Mouse (Mus musculus) right cerebral cortex, postnatal 14 days (tissue): ENCODE data around the gene Map4k4.
A peak's percentile ranks its signal among the peaks of the same experiment; 100 is the strongest.

Experiments used
- DNase-seq: peaks from one replicate; pipeline ENCODE4 v3.0.0; 2022

Map4k4 gene

GRCm38 (mm10) chr1:39937609-39938008 lies 36.9 kb downstream of the Map4k4 start:
- no peak for DNase-seq

DNA sequence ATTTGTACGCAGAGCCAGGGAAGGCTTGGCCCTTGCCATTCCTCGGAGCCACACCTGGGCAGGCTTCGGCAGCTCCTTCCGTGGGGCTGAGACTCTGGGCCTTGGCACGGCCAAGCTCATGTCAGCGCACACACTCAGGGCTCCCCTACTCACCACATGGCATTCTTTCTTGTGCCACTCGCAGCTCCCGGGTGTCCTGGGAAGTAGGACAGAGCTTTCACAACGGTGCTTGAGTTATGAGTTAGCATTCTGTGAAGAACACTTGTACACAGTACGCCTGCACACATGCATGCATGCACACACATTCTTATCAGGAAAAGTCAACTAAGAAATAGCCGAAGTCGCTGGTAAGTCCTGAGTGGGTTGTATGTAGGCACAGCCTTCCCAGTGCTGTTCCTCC lies 38.7 kb downstream of the Map4k4 start:
- no peak for DNase-seq

DNA sequence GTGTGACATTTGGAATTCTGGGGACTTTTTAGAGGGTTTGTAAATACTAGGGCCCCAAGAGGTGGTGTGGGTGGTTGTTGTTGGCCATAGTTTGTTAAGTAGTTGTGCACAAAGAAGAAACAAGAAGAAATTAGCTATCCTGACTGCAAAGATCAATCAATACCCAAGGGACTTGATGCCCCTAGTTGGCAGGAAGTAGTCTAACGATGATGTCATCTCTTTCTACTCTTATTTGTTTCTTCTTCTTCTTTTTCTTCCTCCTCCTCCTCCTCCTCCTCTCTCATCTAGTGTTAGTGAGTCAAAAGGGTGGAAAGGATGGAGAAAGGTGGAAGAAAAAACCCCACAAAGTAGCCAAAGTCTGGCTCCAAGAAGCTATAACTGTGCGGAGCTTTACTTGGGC lies 39.6 kb downstream of the Map4k4 start:
- no peak for DNase-seq

GRCm38 (mm10) chr1:39941237-39942179 lies 40.8 kb downstream of the Map4k4 start:
- DNase-seq: no peak

DNA sequence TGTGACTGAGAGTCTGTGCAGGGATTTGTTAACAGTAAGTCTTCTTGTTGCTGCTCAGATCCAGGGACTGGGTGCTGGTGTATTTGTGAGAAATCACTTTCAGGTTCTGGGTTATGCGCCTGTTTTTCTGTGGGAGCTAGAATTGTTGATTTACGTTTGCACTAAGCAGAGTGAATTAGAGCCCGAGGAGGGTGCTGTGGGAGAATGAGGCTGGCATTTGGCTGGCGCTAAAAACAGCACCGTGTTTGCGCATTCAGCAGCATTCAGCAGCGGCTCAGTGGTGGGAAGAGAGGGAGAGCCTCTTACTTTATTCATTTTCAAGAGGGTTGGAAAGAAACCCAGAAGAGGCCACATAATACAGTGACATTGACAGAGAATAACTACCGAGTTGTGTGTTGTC lies 42.2 kb downstream of the Map4k4 start:
- peak; percentile 71 for DNase-seq

- DNase-seq: no peak
These were observed 43.7 kb downstream of the Map4k4 start for GRCm38 (mm10) chr1:39944306-39944971.

DNA sequence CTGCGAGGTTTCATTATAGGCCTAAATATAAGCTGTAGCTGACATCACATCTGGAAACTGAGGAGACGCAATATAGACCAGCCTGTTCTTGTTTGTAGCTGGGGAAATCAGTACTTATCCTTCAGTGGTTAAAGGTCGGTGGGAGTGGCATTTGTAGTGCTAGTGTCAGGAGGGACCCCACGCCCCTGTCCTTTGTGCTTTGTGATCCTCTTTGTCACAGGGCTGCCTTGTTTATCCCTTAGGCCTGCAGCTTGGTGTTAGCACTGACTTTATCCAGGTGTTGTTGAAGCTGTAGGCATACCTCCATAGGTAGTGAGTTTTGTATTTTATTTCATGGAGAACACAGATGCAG lies 44.2 kb downstream of the Map4k4 start:
- DNase-seq: no peak

DNA sequence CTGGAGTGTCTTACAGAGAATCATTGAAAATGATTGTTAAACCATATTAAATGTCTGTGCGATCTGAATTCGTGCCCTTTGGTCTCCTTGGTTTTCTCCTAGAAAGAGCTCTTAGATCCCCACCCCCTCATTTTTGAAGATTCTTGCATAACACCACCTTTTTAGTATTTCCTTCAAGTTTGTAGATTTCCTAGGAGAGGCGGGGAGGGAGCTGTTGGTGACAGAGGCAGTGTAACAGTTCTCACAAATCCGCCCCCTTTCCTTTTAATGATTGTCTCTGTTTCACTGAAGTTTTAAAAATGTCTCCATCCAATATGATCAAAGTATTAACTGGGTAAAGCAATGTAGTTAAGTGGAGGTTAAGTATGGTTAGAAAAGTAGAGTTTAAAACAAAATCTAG lies 45.7 kb downstream of the Map4k4 start:
- DNase-seq: no peak

- no peak for DNase-seq
These were observed 46.5 kb downstream of the Map4k4 start for GRCm38 (mm10) chr1:39947179-39947578.

DNA sequence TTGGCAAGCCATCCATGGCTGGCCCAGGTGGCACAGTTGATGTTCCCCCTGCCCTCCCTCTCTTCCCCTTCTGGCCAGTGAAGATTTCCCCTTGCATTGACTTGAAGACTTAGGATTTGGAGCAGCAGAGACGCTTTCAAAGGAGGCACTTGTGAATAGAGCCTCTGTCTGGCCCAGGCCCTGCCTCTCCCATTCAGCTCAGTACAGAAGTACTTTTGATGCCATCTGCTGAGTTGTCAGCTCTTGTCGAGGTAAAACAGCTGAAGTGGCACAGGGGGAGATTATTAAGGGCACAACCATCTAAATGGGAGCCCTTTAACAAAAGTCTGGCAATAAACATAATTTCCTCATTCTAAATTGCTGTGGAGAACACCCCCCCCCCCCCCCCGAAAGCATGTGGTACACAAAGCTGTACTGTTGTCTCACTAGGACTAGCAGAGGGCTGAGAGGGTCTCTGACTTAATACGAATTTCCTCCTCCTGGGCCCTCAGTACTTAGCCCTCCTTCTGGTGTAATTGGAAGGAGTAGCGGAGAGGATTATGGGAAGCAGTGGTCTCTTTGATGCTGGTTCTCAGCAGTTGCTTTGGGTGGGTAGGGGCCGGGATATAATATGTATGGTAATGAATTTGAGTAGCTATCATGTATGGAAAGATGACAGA lies 47.1 kb downstream of the Map4k4 start:
- DNase-seq: no peak

GRCm38 (mm10) chr1:39949205-39949604 lies 48.5 kb downstream of the Map4k4 start:
- no peak for DNase-seq

DNA sequence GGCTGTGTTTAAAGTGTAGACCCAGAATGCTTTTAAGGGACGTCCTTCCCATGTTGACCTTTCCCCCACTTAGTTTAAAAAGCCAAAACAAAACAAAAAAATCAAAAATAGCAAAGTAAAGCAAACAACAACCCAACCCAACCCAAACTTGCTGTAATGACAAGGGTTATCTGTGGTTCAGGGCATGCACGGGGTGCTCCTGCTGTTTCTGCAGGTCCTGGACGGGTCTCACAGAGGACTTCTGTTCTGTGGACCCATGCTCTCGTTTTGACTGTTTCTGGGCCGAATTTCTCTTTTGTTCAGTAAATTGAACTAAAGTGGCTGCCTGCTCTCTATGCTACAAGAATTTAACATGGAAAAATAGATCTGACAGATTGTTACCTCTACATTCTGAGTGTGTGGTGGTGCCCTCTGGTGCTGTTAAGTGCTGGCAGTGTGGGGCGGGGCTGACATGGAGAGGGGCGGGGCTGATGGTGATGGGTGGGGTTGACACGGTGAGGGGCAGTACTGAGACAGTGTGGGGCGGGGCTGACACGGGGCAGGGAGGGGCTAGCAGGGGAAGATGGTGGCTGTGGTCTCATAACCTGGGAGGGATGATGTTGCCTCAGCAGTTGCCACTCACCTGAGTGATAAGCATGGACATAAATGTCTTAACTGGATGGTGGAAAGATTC lies 49.2 kb downstream of the Map4k4 start:
- no peak for DNase-seq

- DNase-seq: no peak
These were observed 49.9 kb downstream of the Map4k4 start for GRCm38 (mm10) chr1:39950590-39950989.

DNA sequence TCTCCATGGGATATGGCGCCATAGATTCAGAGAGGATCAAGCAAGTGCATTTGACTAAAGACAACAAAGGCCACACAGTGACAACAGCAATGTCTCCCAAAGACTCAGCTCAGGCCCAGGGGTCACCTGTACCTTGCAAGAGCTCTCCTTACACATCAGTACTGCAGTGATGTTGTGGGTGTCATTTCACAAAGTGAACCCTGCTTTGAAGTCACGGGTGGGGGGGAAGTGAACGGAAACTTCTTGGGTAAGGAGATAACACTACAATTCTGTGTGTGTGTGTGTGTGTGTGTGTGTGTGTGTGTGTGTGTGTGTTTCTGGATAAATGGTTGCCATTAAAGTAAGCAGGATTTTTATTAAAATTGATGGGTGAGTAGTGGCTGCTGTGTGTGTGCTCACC lies 53.9 kb downstream of the Map4k4 start:
- no peak for DNase-seq

GRCm38 (mm10) chr1:39956712-39957111 lies 56.0 kb downstream of the Map4k4 start:
- no peak for DNase-seq

GRCm38 (mm10) chr1:39957981-39958380 lies 57.3 kb downstream of the Map4k4 start:
- DNase-seq: no peak

DNA sequence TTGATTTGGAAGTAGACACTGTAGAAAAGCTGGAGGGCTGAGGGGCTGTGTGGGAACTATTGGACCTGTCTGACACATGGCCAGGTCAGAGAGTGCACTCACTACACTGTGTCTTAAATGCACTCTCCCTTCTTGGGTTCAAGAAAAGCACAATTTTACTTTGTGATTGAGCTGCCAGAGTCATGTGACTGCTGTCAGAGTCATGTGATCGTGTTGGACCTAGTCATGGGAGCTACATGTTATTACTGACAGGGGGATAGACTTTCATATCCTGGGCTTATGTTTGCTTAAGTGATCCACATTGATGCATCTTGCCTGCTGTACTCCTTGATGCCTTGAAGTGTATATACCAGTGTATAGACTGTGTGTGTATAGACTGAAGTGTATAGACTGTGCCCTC lies 59.9 kb downstream of the Map4k4 start:
- DNase-seq: no peak

GRCm38 (mm10) chr1:39961113-39961512 lies 60.4 kb downstream of the Map4k4 start:
- DNase-seq: no peak

- DNase-seq: no peak
These were observed 61.6 kb downstream of the Map4k4 start for GRCm38 (mm10) chr1:39962321-39962720.

DNA sequence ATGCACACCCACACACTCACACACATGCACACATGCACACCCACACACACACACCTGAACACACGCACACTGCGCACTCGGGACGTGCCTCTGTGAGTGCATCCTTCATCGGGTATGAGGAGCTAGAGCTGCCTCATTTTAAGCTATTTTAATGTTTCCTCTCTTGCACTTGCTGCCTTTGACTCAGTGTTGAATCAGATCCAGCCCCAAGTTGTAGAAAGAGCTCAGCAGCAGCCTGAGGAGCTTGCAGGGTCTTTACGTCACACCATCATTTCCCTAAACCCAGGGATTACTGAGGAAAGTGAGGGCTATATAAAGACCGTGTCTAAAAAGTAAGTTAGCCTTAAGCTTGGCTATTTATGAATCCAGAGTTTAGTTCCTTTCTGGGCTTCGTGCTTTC lies 62.1 kb downstream of the Map4k4 start:
- DNase-seq: no peak

- DNase-seq: no peak
These were observed 63.1 kb downstream of the Map4k4 start for GRCm38 (mm10) chr1:39963821-39964220.

- DNase-seq: no peak
These were observed 63.7 kb downstream of the Map4k4 start for GRCm38 (mm10) chr1:39964427-39964826.

GRCm38 (mm10) chr1:39965461-39965860 lies 64.7 kb downstream of the Map4k4 start:
- DNase-seq: no peak
